Mouse (Mus musculus): ENCODE measurements around the gene Fam32a. TPM values are rescaled to one million over a fixed set of nuclear protein-coding genes. Genes with fewer than 3 reads are reported as not detected.

The Fam32a gene
- total and polyA plus RNA-seq, 3 experiments: 23.3 to 63.8 (median 58.6) TPM

- DNase-seq: peak; percentile 98
These were observed 20.2 kb downstream of the Fam32a start, which contains the start of gene Ap1m1 for GRCm38 (mm10) chr8:72239499-72240402. Gene Ap1m1, plus strand, starts transcription at chr8:72240018.

- no peak for DNase-seq
These were observed 20.9 kb downstream of the Fam32a start for GRCm38 (mm10) chr8:72240403-72240763.

GRCm38 (mm10) chr8:72240951-72241350 is 21.4 kb downstream of the Fam32a start:
- no peak for DNase-seq

GRCm38 (mm10) chr8:72242226-72242625 is 22.7 kb downstream of the Fam32a start:
- no peak for DNase-seq

- no peak for DNase-seq
These were observed 25.1 kb downstream of the Fam32a start for GRCm38 (mm10) chr8:72244610-72245009.

GRCm38 (mm10) chr8:72257171-72257901 is 37.8 kb downstream of the Fam32a start:
- no peak for DNase-seq

- no peak for DNase-seq
These were observed 38.3 kb downstream of the Fam32a start for GRCm38 (mm10) chr8:72257902-72258238.

- DNase-seq: no peak
These were observed 40.3 kb downstream of the Fam32a start for GRCm38 (mm10) chr8:72259862-72260261.

GRCm38 (mm10) chr8:72260585-72260984 is 41.1 kb downstream of the Fam32a start:
- DNase-seq: no peak

- peak; percentile 80 for DNase-seq
These were observed 41.5 kb downstream of the Fam32a start for GRCm38 (mm10) chr8:72261019-72261418.

GRCm38 (mm10) chr8:72261431-72261830 is 41.9 kb downstream of the Fam32a start:
- DNase-seq: no peak

- peak; percentile 71 for DNase-seq
These were observed 42.3 kb downstream of the Fam32a start for GRCm38 (mm10) chr8:72261872-72262271.

GRCm38 (mm10) chr8:72262756-72263155 is 43.2 kb downstream of the Fam32a start:
- peak; percentile 87 for DNase-seq

- peak; percentile 78 for DNase-seq
These were observed 43.9 kb downstream of the Fam32a start for GRCm38 (mm10) chr8:72263451-72263850.

- peak; percentile 57 for DNase-seq
These were observed 45.8 kb downstream of the Fam32a start for GRCm38 (mm10) chr8:72265342-72265741.

GRCm38 (mm10) chr8:72266671-72267070 is 47.1 kb downstream of the Fam32a start:
- peak; percentile 43 for DNase-seq

- DNase-seq: no peak
These were observed 47.6 kb downstream of the Fam32a start for GRCm38 (mm10) chr8:72267106-72267505.

- DNase-seq: peak; percentile 82
These were observed 48.8 kb downstream of the Fam32a start for GRCm38 (mm10) chr8:72268356-72268755.

GRCm38 (mm10) chr8:72270606-72271005 is 51.1 kb downstream of the Fam32a start:
- DNase-seq: no peak

GRCm38 (mm10) chr8:72271051-72271660 is 51.6 kb downstream of the Fam32a start:
- no peak for DNase-seq

- DNase-seq: peak; percentile 38
These were observed 52.2 kb downstream of the Fam32a start for GRCm38 (mm10) chr8:72271691-72272090.

GRCm38 (mm10) chr8:72272361-72272760 is 52.8 kb downstream of the Fam32a start:
- DNase-seq: peak; percentile 74

Measured in adrenal gland, adult 2 months (tissue).